Mouse (Mus musculus): ENCODE data around the gene Mfn2.

The Mfn2 gene

GRCm38 (mm10) chr4:147904313-147905089 lies at the start of gene Mfn2:
Mfn2 (minus strand) TSS chr4:147904704.
- peak; percentile 93 to 94 for DNase-seq

GRCm38 (mm10) chr4:147953590-147953989 lies 49.1 kb upstream of the Mfn2 start:
- peak in 1 of 2 experiments; percentile 44 for DNase-seq

DNA sequence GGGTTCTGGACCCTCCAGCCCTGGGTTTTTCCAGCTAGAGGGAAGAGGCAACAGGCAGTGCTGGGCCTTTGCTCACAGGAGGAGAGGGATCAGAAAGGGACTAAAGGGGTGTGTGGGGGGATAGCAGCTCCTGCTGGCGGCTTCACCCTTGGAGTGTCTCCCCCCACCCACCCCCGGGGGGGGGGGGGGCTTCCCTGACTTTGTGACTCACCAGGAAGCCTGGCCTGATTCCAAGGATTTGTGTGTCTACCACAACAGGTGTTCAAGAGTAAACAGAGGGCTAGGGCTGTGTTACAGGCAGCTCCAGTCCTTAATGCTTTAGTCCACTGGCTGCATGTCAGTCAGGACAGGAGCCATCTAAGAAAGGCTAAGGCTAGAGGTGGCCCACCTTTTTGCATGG lies 43.0 kb upstream of the Mfn2 start:
- no peak for DNase-seq

- no peak for DNase-seq
These were observed 38.5 kb upstream of the Mfn2 start for GRCm38 (mm10) chr4:147943005-147943404.

GRCm38 (mm10) chr4:147941045-147942020 lies 36.8 kb upstream of the Mfn2 start:
- no peak for DNase-seq

DNA sequence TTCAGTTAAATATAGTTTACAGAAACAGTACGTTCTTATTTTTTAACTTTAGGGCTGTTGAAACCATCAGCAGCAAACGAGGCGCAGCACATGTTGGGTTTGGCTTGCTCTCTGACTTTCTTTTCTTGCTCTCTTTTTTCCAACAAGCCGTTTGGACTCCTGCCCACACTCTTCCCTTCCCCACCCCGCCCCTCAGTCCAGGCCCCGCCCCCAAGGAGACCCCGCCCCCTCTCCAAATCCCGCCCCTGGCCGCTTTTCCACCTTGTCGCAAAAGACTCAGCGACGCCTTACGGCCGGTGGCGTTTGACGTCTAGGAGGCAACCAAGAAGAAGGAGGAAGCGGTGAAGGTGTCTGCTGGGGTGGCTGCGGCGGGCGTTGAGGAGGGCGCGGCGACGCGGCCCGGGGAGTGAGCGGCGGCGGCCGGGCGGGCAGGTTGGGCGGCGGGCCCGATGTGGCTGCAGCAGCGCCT lies 36.1 kb upstream of the Mfn2 start, which contains the start of gene 2510039O18Rik:
Gene 2510039O18Rik (plus strand): TSS at position 320 of the 469 bp plus-strand sequence.
- DNase-seq, result peak; percentile 86 to 91

DNA sequence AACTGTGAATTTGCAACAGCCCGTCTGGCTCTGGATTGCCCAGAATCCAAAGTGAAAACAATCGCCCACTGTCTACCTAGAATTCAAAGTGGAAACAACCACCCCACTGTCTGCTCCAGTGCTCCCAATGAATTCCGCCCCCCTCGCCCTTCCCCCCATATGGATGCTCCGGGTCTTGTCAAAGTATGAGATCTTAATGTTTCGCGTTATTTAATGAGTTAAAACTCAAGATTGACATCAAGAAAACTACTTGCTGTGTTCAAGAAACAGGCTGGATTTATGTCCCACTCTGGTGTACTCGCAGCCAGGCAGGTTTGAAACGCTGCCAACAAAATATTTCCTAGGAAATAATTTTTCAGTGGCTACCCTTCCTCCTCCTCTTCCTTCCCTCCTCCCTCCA lies 35.6 kb upstream of the Mfn2 start:
- DNase-seq, result peak in 1 of 2 experiments; percentile 15

DNA sequence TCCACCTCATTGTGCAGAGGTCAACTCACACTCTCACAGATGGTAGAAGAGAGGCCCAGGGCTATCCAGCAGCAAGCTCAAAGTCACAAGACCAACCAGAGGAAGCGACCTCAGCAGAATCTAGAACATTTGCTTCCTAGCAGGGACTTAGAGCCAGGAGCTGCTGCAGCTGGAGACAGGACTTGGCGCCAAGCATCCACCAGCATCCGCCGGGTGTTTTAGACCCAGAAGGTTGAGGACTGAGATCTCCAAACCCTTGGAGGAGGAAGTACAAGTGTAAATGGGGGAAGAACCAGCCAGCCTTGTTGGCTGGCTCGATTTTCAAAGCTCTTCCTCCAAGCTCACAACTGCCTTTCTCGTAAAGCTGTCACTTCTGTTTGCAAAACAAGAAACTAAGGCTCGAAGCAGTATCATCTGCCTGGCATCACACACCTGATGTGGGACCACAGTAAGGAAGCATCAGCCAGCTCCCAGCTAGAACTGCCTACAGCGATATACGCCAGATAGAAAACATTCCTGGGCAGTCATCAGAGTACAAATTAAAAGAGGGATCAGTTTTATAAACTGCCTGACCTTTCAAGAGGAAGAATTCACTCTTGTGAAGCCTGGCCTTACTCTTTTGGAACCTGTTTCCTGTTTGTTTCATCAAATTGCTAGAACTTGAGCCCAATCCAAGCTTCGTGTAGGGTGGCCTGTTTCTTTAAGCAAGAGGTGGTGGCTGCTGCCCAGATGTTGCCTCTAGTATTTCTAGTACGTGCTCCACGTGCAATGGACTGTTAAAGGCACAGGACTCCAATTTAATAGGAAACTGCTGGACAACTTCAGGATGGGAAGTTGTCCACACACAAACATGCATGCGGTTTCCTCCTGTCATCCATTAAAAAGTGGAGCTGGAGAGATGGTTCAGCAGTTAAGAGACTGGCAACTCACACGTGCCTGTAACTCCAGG lies 33.9 kb upstream of the Mfn2 start:
- DNase-seq, result no peak

DNA sequence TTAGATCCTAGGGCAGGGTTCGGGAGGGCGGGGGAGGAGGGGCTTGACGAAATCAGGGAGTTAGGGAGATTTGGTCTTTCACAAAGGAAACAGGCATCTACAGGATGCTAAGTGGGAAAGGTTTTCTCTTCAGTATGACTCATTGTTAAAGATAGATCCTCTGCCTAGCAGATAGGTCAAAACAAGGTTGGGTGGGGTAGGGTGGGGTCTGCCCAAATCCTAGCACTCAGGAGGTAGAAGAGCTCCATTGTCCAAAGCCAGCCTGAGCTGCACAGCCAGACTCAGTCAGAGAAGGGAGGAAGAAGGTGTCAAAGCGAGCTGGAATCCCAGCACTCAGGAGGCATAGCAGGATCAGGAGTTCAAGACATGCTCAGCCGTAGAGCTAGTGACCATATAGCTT lies 33.0 kb upstream of the Mfn2 start:
- DNase-seq, result no peak

DNA sequence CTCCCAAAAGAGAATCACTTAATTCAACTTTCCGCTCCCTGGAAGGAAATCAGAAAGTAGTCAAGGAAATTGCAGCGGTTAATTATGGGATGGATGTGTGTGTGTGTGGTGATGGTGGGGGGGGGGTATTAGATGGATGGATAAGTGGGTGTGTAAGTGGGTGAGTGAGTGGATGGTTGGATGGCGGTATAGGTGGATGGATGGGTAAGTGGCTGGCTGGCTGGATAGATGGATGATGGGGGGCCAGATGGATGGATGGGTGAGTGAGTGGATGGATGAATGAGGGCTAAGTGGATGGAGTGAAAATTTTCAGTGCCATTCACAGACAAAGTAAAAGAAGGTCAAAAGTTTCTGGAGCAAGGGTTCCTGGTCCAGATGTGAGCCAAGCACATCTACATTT lies 32.5 kb upstream of the Mfn2 start:
- DNase-seq, result no peak

- peak; percentile 74 to 85 for DNase-seq
These were observed 31.9 kb upstream of the Mfn2 start, which contains the start of gene Plod1 for GRCm38 (mm10) chr4:147936331-147936954. Plod1 (minus strand) TSS chr4:147936767.

DNA sequence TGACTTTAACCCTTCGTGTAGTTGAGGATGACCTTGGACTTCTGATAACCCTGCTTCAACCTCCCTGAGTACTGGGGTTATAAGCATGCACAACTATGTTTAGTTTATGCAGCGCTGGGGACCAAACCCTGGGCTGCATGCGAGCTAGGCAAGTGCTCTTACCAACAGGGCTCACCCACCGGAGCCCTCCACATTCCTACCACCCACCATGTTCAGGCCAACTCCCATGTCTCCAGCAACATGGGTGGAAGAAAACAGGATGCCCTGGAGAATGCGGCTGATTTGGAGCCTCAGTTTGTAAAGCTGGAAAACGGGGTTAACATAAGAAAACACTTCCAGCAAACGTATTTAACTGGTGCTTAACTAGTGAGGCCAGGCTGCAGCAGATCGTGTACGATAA lies 31.4 kb upstream of the Mfn2 start:
- DNase-seq, result no peak

DNA sequence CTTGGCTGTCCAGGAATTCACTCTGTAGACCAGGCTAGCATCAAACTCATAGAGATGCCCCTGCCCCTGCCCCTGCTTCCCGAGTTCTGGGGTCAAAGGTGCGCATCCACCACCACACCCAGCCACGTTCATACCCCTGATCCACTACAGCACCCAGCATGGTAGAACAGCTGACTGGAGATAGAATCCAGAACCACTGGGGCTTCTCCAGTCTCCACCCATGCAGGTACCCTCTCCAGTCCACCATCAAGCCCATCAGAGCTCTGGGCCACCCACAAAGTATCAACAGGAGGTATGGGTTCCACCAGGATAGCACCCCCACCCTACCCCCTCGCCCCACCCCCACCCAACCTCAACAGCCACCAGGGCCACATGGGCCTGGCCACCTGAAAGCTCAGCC lies 30.1 kb upstream of the Mfn2 start:
- no peak for DNase-seq

DNA sequence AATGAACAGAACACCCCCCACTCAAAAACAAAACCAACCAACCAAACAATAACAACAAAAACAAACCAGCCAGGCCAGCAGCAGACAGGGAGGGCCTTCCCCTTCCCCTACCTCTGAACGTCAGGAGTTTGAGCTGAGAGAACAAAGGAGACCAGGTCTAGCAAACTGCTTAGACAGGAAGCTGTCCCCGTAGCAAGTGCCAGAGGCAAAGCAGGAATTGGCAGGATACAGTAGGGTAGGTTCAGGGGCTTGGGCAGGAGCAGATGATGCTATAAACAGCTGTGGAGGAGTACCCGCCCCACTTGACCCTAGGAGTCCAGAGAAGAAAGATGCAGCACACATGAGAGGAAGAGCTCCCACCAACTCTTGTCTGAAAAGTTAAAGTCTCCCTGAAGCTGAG lies 29.6 kb upstream of the Mfn2 start:
- DNase-seq, result no peak

- no peak for DNase-seq
These were observed 26.4 kb upstream of the Mfn2 start for GRCm38 (mm10) chr4:147930946-147931345.

DNA sequence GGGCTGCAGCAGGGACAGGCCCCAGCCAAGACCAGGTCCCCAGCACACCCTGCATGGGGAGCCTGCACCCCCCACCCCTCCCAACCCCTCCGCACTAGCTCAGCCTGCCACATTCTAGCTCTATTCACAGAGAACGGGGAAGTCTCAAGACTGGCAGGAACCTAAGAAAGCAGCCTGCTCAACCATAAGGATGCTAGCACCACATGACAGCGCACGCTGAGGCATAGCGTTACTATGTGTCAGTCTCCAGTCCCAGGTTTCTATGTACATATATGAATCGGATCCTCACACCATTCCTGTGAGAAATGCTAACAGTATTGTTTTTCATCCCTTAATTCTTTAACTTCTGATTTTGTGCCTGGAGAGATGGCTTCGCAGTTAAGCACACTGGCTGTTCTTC lies 24.0 kb upstream of the Mfn2 start:
- no peak for DNase-seq

DNA sequence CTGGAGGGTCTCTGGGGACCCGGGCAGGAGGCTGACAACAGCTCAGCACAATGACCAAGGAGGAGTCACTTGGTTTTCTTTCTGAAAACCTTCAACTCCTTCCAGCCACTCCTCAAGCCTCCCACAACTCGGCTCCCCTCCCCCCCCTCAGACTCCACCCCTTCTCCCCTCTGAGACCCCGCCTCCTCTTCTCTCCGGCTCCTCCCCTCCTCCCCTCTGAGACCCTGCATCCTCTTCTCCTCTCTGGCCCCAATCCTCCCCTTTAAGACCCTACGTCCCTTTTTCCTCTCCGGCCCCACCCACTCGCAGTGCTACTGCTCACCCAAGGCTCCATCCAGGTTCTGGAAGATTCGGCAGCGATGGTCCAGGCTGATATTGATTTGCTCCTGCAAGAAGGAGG lies 23.6 kb upstream of the Mfn2 start:
- DNase-seq, result no peak

DNA sequence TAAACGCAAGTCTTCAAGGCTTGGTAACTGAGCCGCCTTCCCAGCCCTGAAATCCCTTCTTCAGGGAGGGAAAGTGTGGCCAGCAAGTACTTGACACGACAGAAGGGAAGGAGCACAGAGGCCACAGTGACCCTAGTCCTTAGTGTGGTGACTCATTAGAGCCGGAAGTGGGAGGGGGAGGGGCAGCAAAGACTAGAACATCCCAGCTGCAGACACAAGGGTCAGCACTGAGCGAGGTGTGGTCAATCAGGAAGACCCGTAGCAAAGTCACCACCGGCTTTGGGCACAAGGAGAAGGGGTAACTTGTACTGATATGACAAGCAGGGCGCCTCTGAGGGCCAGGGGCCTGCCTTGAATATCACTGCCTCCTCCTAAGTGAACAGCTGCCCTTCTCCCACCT lies 23.2 kb upstream of the Mfn2 start:
- no peak for DNase-seq

DNA sequence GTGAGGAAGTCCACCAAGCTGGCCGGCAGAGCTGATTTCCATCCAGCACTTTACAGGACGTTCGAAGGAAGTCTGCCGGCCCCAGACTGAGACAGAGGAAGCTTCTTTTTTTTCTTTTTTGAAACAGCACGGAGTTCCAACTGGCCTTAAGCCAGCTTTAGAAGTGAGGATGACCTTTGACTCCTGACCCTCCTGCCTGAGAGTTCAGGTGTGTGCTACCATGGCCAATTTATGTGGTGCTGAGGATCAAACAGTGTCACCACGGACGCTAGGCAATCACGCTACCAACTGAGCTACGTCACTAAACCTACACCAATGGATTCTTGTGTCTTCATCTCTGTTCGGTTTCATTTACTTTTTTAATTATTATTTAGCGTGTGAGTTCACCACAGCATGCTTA lies 17.8 kb upstream of the Mfn2 start:
- no peak for DNase-seq

DNA sequence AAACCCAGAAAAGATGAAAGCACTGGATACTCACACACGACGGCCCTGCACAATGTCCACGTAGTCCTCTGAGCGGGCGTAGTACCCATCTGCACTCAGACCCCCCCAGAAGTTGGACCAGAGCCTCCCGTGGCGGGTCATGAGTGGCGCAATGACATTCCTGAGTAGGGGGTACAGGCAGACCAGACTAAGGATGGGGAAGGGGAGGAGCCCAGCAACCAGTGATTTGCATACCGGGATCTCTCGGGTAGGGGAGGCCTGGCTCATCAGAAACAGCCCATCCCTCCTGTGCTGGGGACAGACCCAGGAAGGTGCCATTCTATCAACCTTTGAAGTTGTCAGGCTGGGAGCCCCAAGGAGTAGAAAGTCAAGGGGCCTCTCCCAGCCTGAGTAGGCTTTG lies 16.5 kb upstream of the Mfn2 start:
- DNase-seq, result no peak

DNA sequence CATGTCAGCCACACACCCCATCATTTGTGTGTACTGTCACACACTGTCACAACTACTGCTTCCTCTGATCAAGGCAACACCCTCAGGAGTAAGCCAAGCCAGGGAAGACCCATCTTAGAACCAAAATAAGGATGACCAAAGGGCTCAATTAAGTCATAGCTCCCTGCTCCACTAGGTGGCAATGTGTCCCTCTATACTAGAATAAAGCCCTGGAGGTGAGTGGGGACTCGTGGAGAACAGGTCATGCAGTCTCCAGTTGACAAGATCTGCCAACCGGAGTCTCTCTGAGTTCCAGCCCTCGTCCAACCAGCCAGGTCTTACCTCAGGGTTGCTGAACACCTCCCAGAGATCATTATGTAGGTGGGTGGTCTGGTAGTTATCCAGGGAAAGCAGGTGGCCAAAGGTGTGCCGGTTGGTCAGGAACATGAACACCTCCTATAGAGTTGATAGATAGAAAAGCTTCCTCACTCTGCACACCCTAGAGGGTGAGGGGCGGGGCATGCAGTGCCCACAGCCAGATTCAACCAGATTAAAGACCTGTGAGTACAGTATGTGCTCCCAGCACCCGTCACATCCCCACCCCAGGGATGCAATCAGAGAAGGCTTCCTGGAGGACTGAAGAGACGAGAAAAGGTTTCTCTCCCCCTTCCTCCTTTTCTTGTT lies 14.1 kb upstream of the Mfn2 start:
- peak; percentile 25 to 60 for DNase-seq
